Mouse (Mus musculus): ENCODE results near the gene Man2b1.

DNA sequence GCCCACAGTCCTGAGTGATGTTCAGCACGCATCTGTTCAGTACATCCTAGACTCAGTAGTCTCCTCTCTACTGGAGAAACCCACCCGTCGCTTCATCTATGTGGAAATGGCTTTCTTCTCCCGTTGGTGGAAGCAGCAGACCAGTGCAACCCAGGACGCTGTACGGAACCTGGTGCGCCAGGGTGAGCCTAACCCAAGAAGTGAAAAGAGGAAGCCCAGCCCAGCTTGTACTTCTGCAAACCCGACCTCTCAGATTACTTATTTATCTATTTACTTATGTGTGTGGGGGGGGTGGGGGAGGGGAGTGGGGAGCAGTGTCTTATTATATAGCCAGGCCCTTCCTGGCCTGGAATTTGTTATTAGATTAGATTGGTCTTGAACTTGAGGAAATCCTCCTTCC lies 1.6 kb downstream of the Man2b1 start:
- TF ChIP-seq USF1 (IDR thresholded peaks at IDR 0.05; ENCODE audit: low read depth) (no peak), POLR2A (IDR thresholded peaks at IDR 0.05; ENCODE audit: insufficient read length, low read depth) (no peak), TCF12 (IDR thresholded peaks at IDR 0.05; ENCODE audit: insufficient read depth, poor library complexity, severe bottlenecking) (no peak), MYOG (IDR thresholded peaks at IDR 0.05; ENCODE audit: control insufficient read depth in 1 of 3, insufficient read depth in 1 of 3, insufficient read length in 2 of 3, low read depth in 2 of 3) (no peak), CEBPB (IDR thresholded peaks at IDR 0.05; ENCODE audit: insufficient read depth, poor library complexity, severe bottlenecking) (no peak), REST (IDR thresholded peaks at IDR 0.05; ENCODE audit: insufficient read depth, insufficient read length) (no peak), POLR2AphosphoS2 (IDR thresholded peaks at IDR 0.05; ENCODE audit: insufficient read length, low read depth) (no peak), SRF (IDR thresholded peaks at IDR 0.05; ENCODE audit: control insufficient read depth, insufficient read length, low read depth) (no peak), MYOD1 (IDR thresholded peaks at IDR 0.05; ENCODE audit: control insufficient read depth in 1 of 3, insufficient read length in 2 of 3, low read depth in 2 of 3) (no peak), MAX (IDR thresholded peaks at IDR 0.05; ENCODE audit: low read depth) (no peak)

Data from myocyte (in vitro differentiated cells).